Mouse (Mus musculus) thymus, postnatal 0 days (tissue): ENCODE measurements around the gene Pim1. TPM values are rescaled to one million over a fixed set of nuclear protein-coding genes. Genes with fewer than 3 reads are reported as not detected.
"Not testable (repeated sequence)": the region's sequence is repeated elsewhere in the genome, so short reads cannot be mapped to it uniquely, and the experiment has no call there.

Experiments
- DNase-seq: peaks from one replicate; pipeline ENCODE4 v3.0.0-alpha.2; 2015; ENCODE audit warnings: low spot score
- polyA plus RNA-seq: library from polyadenylated mRNA; unstranded; fragments of >200 nt; fragmentation: Nextera tagmentation; extraction: Ambion mirVana; gene quantifications from 2 replicates; pipeline ENCODE4 v1.2.1, GENCODE M21; 2015

Gene Pim1
- polyA plus RNA-seq, 1 experiment from 2014 or later, result 81.4 TPM

DNA sequence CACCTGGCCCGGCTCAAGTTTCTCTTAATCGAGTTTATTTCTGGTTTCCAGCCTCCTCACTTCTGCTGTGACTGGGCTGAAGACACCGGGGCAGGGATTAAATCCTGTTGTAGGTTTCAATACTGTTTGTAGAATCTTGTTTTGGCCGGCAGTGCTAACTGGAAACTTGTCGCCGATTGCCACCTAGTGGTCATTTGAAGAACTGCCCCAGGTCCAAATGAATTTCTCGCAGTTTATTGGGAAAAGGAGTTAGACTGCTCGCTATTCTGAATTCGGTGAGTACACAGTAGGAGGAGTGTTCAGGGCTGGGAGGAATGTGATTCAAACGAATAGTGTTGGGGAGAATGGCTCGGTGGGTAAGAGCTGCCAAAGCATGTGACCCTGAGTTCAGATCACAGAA is 23.9 kb downstream of the Pim1 start:
- peak; percentile 79 for DNase-seq

DNA sequence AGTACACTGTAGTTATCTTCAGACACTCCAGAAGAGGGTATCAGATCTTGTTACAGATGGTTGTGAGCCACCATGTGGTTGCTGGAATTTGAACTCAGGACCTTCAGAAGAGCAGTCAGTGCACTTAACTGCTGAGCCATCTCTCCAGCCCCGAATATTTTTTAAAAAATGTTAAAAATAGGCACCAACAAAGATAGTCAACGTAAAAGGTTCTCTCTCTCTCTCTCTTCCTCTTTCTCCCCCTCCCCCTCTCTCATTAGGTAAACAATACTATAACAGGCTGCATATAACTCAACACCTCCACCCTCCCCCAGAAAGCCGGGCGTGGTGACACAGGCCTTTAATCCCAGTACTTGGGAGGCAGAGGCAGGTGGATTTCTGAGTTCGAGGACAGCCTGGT is 28.1 kb downstream of the Pim1 start:
- not testable (repeated sequence) for DNase-seq

DNA sequence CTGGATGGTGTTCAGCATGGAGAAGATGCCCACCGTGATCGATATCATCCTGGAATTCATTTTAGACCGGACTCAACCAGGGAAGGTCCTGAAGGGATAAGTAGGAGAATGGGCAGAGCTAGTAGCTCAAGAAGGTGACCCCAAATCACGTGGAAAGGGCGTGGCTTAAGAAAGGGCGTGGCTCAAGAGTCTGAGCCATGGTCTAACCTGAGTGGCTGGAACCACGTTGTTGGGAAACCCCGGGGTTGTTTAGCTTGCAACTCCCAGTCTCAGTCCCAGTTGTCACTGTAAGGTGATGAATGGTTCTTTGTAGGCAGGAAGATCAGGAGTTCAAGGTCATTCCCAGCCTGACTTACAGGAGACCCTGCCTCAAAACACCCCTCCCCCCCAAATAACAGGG is 29.2 kb downstream of the Pim1 start:
- DNase-seq, result no peak

DNA sequence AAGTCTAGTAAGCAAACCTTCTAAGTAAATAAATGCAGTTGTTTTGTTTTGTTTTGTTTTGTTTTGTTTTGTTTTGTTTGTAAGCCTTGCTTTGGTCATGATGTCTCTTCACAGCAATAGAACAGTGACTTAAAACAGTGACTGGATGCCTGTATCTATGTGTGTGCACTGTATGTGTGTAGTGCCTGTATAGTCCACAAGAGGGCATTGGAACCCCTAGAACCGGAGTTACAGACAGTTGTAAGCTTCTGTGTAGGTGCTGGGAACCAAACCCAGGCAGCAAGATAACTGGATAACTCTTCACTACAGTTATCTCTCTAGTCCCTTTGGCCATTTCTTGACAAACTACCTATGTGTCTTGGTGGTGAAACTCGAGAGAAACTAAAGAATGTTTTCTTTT is 35.1 kb downstream of the Pim1 start:
- no peak for DNase-seq

DNA sequence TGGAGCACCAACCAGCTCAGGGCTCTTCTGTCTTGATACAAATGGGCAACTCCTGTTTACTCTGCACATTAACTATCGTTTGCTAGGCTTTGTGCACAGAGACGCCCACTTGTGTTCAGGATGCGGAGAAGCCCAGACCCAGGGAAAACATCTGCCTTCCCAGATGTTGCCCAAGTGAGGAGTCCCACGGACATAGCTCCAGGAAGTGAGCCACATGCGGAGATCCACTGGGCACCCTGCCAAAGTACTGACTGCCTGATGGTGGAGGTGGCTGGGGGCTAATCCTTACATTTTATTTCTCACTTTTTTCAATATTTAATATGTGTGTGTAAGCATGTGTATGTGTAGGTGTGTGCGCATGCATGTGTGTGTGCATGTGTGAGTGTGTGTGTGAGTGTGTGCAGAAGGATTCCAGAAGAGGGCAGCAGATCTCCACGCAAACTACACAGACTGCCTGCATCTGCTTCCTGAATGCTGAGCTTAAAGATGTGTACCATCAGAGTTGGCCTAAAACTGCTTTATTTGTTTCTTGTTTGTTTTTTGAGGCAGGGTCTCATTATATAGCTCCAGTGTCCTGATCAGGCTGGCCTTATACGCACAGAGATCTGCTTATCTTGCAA is 38.1 kb downstream of the Pim1 start:
- peak; percentile 57 for DNase-seq

DNA sequence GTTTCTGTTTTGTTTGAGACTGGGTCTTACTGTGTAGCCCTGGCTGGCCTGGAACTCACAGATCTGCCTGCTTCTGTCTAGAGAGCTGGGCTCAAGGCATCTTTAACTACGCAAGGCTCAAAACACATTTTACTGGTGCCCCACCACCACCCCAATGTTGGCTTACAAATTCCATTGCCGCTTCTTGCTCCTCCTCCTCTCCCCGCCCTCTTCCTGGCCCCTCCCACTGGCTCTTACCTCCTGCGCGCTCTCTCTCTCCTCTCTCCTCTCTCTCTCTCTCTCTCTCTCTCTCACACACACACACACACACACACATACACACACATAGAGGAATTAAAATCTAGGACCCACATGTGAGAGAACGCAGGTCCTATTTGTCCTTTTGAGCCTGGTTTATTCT is 40.0 kb downstream of the Pim1 start:
- no peak for DNase-seq

DNA sequence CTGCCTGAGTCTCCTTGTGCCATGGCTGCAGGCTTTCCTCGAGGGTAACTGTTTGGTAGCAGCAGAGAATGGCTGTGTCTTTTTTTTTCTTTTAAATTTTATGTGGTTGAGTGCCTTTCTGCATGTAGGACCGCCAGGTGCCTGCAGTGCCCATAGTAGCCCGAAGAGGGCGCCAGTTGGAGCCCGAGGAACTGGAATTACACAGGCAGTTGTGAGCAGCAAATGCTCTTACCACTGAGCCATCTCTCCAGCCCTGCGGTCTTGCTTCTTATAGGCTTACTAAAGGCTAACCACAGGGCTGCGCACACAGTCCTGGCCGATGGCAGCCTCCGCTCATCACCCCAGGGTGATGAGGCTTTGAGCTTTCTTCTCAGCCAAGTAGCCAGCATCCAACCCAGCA is 40.7 kb downstream of the Pim1 start:
- peak; percentile 62 for DNase-seq

DNA sequence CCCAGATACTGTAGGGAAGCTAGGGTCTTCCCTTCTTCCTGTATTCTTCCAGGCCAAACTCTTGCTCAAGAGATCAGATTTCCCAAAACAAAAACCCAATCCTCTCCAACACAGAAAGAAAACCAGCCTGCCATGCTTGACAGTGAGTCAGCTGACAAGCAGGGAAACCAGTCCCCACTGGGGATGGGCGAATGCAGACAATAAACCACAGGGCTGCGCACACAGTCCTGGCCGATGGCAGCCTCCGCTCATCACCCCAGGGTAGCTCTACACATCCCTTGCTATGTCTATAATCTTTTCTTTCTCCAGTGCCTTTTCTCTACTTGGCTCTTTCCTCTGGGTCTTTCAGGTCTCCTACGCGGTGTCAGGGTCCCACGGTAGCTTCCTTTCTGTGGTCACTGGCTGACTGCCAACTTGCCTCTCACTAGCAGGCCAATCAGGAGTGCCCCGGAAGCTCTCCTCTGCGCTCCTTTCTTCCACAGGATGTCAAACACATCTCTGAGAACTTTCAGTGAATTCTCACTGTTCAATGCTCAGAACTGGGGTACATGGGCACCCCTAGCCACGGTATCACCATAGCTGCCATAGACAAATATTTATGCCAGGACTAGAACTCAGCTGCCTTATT is 41.3 kb downstream of the Pim1 start:
- DNase-seq, result peak; percentile 92

DNA sequence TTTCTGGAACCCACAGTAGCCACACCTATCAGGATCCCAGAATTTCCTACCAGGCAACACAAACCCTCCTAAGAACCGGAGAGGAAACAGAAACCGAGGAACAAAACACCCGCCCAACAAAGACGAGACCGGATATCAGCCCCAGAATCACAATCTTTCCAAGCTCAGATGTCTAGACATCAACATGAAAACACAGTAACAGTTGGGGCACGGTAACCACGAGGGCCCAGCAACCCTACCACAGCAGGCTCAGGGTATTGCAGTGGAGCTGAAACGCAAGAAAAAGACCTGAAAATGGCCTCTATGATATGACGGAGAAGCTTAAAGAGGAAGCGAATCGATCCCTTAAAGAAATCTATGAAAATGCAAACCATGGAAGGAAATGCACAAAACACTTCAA is 43.3 kb downstream of the Pim1 start:
- peak; percentile 61 for DNase-seq

DNA sequence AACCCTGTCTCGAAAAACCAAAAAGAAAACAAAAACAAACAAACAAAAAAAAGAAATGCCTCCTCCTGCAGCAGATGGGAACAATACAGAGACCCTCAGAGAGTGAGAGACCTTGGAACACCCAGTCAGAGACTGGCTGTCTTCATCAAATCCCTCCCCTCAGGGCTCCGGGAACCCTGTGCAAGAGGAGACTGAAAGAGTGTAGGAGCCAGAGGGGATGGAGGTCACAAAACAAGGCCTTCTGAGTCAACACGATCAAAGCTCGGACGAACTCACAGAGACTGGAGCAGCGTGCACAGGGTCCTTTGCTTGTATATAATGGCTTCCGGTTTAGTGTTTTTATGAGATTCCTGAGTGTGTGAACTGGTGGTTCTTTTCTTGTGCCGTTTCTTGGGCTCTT is 49.9 kb downstream of the Pim1 start:
- no peak for DNase-seq

DNA sequence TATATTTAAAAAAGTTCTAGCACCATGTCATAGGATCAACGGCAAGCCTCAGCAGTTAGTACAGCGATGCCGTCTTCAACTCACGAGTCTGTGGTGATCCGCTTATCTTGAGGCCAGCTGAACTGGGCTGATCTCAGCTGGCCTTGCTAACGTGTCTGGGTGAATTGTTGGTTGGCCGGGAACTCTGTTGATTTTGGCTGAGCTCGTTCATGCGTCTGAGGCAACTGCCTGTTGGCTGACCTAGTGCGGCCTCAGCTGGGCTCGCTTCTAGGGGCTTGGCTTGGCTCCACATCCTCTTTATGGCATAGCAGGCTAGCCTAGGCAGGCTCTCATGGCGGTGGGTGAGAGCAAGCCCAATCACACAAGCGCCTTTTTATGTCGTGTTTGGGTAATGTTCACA is 50.9 kb downstream of the Pim1 start:
- DNase-seq, result no peak

DNA sequence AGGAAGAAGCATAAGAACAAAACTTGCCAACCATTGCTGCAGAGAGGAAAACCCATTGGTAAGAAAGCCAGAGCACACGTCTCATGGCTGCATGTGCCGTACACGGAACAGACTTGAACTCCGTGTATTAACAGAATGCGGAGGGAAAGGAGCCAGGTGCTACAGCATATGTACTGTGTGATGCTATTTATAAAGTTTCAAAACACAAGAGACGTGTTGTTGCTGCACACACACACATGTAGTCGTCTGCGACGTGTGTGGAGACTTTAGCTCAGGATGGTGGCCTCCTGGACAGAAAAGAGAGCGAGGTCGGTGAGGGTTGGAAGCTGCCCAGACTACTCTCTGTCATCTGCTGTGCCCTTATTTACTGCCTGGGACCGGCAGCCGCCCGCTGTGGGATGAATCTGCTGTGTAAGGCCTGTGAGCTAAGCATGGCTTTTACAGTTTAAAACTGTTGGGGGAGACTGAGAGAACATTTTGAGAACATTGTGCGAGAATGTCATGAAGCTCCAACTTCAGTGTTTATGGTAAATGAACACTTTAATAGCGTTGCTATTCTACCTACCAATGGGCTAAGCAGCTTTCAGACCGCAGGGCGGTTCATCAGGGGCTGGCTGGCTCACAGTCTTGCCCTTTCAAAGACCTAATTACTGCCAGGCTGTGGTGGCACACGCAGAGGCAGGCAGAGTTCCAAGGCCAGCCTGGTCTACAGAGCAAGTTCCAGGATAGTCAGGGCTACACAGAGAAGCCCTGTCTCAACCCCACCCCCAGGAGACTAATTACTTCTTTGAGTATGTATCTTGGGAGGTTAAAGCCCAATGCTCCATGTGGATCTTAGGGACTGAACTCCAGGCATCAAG is 52.5 kb downstream of the Pim1 start:
- no peak for DNase-seq

DNA sequence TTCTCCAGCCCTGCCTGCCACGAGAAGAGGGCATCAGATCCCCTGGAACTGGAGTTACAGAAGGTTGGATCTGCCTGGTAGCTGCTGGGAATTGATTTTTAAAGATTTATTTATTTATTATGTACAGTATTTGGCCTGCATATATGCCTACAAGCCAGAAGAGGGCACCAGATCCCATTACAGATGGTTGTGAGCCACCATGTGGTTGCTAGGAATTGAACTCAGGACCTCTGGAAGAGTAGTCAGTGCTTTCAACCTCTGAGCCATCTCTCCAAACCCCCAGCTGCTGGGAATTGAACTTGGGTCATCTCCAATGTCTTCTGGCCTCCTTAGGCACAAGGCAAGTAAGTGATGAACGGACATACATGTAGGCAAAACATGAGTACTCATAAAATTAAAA is 53.5 kb downstream of the Pim1 start:
- no peak for DNase-seq

DNA sequence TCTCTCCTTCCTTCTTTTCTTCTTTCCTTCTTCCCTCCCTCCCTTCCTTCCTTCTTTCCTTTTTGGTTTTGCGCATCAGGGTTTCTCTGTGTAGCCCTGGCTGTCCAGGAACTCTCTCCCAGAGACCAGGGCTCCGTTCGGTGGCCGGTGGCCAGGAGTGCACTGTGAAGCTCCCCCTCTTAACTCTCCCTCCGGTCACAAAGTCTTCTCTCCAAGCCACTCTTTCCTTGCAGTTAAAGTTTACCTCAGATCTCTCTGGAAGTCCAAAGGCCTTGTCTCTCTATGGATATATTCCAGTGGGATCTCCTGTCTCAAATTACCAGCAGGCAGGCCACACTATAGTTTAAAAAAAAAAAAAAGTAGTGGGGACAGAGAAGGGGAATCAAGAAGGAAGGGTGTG is 54.7 kb downstream of the Pim1 start:
- DNase-seq, result no peak

Other genes with a start within 250 kb of the Pim1 start
- 118 and 133 TPM in 2 replicates for gene Ppil1, start 226.6 kb upstream of the Pim1 start, polyA plus RNA-seq
- gene BC004004, start 222.0 kb upstream of the Pim1 start, polyA plus RNA-seq, result 92.2 and 95.2 TPM in 2 replicates
- 3.7 and 4.4 TPM in 2 replicates for gene Pi16, start 173.1 kb upstream of the Pim1 start, polyA plus RNA-seq
- gene Mtch1, start 142.8 kb upstream of the Pim1 start, polyA plus RNA-seq, result 144 and 154 TPM in 2 replicates
- 6.8 and 7.2 TPM in 2 replicates for gene Fgd2, start 129.8 kb upstream of the Pim1 start, polyA plus RNA-seq
- not detected in 2 replicates for gene Gm17657, start 58.9 kb downstream of the Pim1 start, polyA plus RNA-seq
- 10.7 and 13.8 TPM in 2 replicates for gene Tbc1d22b, start 59.0 kb downstream of the Pim1 start, polyA plus RNA-seq
- gene Tmem217, start 61.6 kb downstream of the Pim1 start, polyA plus RNA-seq, result 0.62 and 1.2 TPM in 2 replicates
- 57.4 and 61.8 TPM in 2 replicates for gene Rnf8, start 124.0 kb downstream of the Pim1 start, polyA plus RNA-seq
- gene Gm28043, start 124.1 kb downstream of the Pim1 start, polyA plus RNA-seq, result 2.0 and 3.0 TPM in 2 replicates
- gene Cmtr1, start 169.8 kb downstream of the Pim1 start, polyA plus RNA-seq, result 131 and 136 TPM in 2 replicates
- gene Ccdc167, start 226.3 kb downstream of the Pim1 start, polyA plus RNA-seq, result 9.2 and 10.8 TPM in 2 replicates